Mouse (Mus musculus) myocyte (in vitro differentiated cells): ENCODE measurements at regions not wholly inside any gene's neighbourhood (a gene's known extent, or its start where the extent isn't known, plus 50 kb on each side); places are given as distances from the start of the nearest gene placed in this dataset.

Experiments
- E2F4 ChIP-seq: IDR thresholded peaks from one replicate; pipeline ENCODE4 v1.6.1; 2011; ENCODE audit warnings: mild to moderate bottlenecking, control low read depth, moderate library complexity; ENCODE audit not compliant: insufficient read depth
- MAX ChIP-seq: IDR thresholded peaks from one replicate; pipeline ENCODE4 v1.6.1; 2011; ENCODE audit warnings: low read depth, mild to moderate bottlenecking, control low read depth
- MYOD1 ChIP-seq, 3 experiments: IDR thresholded peaks; one replicate each; pipeline ENCODE4 v1.6.1; 2011; ENCODE audit warnings: control low read depth in 2 of 3, low read depth in 2 of 3, mild to moderate bottlenecking in 2 of 3, moderate library complexity in 1 of 3; ENCODE audit not compliant: insufficient read length in 2 of 3, control insufficient read depth in 1 of 3
- POLR2A ChIP-seq: IDR thresholded peaks from one replicate; pipeline ENCODE4 v1.6.1; 2011; ENCODE audit warnings: low read depth, mild to moderate bottlenecking, control low read depth, moderate library complexity; ENCODE audit not compliant: insufficient read length
- POLR2AphosphoS2 ChIP-seq: IDR thresholded peaks from one replicate; pipeline ENCODE4 v1.6.1; 2011; ENCODE audit warnings: low read depth, control low read depth; ENCODE audit not compliant: insufficient read length
- USF1 ChIP-seq: IDR thresholded peaks from one replicate; pipeline ENCODE4 v1.6.1; 2011; ENCODE audit warnings: low read depth, mild to moderate bottlenecking, control low read depth, moderate library complexity

DNA sequence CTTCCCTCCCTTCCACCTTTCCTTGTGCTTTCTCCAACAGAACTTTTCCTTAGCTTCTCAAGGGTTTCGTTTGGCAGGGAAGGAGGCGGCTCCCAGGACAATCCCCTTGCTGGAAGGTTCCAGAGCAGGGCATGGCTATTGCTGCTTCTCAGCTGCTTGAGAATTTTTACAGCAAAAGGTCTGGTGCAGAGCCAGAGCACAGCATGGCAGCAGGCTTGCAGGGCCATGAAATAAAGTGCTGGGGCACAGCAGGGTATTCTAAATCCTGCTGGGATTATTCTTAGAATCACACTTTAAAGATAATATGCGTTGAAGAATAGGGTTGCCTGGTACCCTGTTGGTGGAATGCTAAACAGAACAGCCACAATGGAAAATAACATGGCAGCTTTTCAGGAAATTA lies 648.5 kb downstream of the Bcl11a start:
- TF ChIP-seq POLR2AphosphoS2 (no peak), POLR2A (no peak), E2F4 (no peak), MAX (no peak), USF1 (no peak), MYOD1 (IDR thresholded peaks at IDR 0.05; ENCODE audit: control insufficient read depth in 1 of 3, insufficient read length in 2 of 3, low read depth in 2 of 3) (no peak)
